Mouse (Mus musculus): Measurements from ENCODE around the gene Kat5. TPM values are rescaled to one million over a fixed set of nuclear protein-coding genes. Genes with fewer than 3 reads are reported as not detected.
A peak's percentile ranks its signal among the peaks of the same experiment; 100 is the strongest.

Gene Kat5
- polyA plus RNA-seq, 1 experiment from 2014 or later: 58.8 TPM

DNA sequence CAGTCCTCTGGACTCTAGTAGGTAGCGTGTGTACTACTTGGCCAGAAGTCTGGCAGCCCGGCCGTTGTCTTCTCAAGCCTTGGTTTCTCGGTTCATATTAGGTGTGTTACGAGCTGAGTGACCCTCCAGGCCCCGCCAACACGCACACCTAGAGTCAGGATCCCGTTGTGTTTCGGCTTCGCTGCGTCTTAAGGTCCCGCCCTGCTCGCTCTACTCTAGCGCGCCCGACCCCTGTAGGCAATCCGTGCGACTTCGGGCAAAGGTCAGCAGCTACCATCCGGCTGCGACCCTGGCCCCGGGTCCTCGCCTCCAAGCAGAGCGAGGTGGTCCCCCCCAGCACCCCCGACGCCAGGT, 42.9 kb downstream of the Kat5 start:
- H3K36me3 ChIP-seq: peaks cover 29% of the 10 kb centered on the region
- peaks cover 42% of the 10 kb centered on the region for H3K4me1 ChIP-seq

DNA sequence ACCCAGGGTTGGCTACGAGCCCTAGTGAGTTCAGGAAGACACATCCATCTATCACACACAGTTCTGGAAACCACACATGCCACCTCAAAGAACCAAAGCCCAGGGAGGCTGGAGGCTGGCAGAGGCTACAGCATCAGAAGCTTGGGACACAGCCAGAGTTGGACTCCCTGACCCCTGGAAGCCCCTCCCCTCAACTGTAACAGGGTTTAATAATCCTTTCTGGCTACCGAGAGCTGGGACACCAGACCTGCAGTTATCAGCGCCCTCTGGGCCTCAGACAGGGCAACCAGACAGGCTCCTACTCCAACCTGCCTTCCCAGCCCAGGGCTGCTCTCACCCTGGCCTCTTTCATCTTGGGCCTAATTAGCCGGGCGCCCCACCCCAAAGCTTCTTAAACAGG, 43.7 kb downstream of the Kat5 start:
- Histone ChIP-seq H3K27me3 (peaks cover 32% of the 10 kb centered on the region), H3K36me3 (peaks cover 24% of the 10 kb centered on the region), H3K4me3 (replicated peaks) (no peak overlapping the region), H3K4me1 (peaks cover 47% of the 10 kb centered on the region), H3K27ac (peak overlapping the region; percentile 92), H3K9me3 (replicated peaks) (no peaks in the 10 kb centered on the region), H3K4me2 (peak overlapping the region; percentile 76), H3K9ac (no peak overlapping the region)
- 59% methylated on average over 5 of the region's 5 CpGs for WGBS
- no peak for ATAC-seq (replicated peaks; ENCODE audit: low FRiP score)

More for the DNA sequence above, 42.9 kb downstream of the Kat5 start:
- Histone ChIP-seq H3K9me3 (replicated peaks) (no peaks in the 10 kb centered on the region), H3K27ac (peak overlapping the region; percentile 92), H3K9ac (peak overlapping the region; percentile 59), H3K27me3 (peaks cover 25% of the 10 kb centered on the region), H3K4me2 (peak overlapping the region; percentile 76), H3K4me3 (replicated peaks) (peak overlapping the region; percentile 65)
- ATAC-seq (replicated peaks; ENCODE audit: low FRiP score): peak; percentile 55
- 2% methylated on average over 26 of the region's 26 CpGs for WGBS

GRCm38 (mm10) chr19:5562776-5563175, 47.3 kb downstream of the Kat5 start:
- Histone ChIP-seq H3K4me2 (no peak overlapping the region), H3K36me3 (no peaks in the 10 kb centered on the region), H3K27me3 (peaks cover 68% of the 10 kb centered on the region), H3K9me3 (replicated peaks) (no peaks in the 10 kb centered on the region), H3K9ac (no peak overlapping the region), H3K4me3 (replicated peaks) (no peak overlapping the region), H3K27ac (no peak overlapping the region), H3K4me1 (peaks cover 71% of the 10 kb centered on the region)
- ATAC-seq (replicated peaks; ENCODE audit: low FRiP score): no peak
- WGBS: 83% methylated on average over 10 of the region's 10 CpGs

DNA sequence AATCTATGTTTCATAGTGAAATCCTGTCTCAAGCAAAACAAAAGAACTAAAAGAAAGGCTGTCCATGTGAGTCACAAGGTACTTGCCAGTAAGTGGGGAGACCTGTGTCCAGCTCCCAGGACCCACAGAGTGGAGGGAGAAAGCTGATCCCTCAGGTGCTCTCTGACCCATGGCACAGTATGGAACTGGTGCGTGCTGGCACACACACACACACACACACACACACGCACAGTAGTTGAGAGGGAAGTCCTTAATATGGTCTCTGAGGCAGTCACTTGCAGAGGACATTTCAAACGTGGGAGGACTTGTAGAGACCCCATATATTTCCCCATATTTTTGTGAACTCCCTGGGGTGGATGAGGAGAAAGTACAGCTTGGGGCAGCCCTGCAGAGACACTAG, 48.2 kb downstream of the Kat5 start:
- Histone ChIP-seq H3K9ac (no peak overlapping the region), H3K4me3 (replicated peaks) (peak overlapping the region; percentile 57), H3K4me1 (peaks cover 76% of the 10 kb centered on the region), H3K9me3 (replicated peaks) (no peaks in the 10 kb centered on the region), H3K36me3 (no peaks in the 10 kb centered on the region), H3K27me3 (peaks cover 74% of the 10 kb centered on the region), H3K27ac (peak overlapping the region; percentile 96), H3K4me2 (peak overlapping the region; percentile 84)
- ATAC-seq (replicated peaks; ENCODE audit: low FRiP score): 0 out of 2 replicates have a peak, but pooled peaks have one; percentile 29
- 30% methylated on average over 3 of the region's 3 CpGs for WGBS

GRCm38 (mm10) chr19:5561252-5561790, 48.7 kb downstream of the Kat5 start:
- H3K9ac ChIP-seq: no peak overlapping the region; the same call in 1 of the 2 replicates
- peak overlapping the region; percentile 84 for H3K4me2 ChIP-seq
- WGBS: 10% methylated on average over 10 of the region's 10 CpGs
- H3K9me3 ChIP-seq (replicated peaks): no peaks in the 10 kb centered on the region
- no peaks in the 10 kb centered on the region for H3K36me3 ChIP-seq
- peak overlapping the region; percentile 96 for H3K27ac ChIP-seq
- peaks cover 79% of the 10 kb centered on the region for H3K27me3 ChIP-seq
- peaks cover 76% of the 10 kb centered on the region for H3K4me1 ChIP-seq
- peak; percentile 55 for ATAC-seq (replicated peaks; ENCODE audit: low FRiP score)
- peak overlapping the region; percentile 57 for H3K4me3 ChIP-seq (replicated peaks)

DNA sequence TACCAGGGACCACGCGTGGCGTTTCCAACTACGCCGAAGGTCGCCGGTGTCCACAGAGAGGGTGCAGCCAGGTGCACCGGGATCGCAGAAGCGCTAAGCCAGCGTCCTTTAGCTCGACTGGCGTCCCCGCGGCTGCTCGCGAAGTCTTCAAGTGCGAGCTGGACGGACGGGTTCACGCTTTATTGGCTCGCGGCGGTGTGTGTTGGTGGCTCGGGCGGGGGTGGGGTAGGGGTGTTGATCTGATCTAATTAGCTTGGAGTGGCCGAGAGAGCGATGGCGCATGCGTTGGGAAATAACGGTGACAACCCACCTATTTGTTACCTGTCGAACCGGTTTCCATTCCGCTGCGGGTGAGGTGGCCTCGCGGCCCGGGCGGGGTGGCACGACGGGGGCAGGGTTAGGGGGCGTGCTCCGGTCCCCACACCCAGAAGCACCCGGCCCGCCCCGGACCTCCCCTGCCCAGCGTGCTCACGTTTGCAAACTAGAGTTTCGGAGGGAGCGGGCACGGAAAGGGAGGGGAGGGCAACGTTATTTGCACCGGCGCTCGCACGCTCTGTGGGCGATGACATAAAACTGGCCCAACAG, 49.5 kb downstream of the Kat5 start, which contains the start of gene Ovol1:
Gene Ovol1, minus strand, starts transcription at position 190 of the 585 bp plus-strand sequence.
- ATAC-seq (replicated peaks; ENCODE audit: low FRiP score): peak; percentile 52
- H3K27ac ChIP-seq: peak within 1 kb of the TSS; percentile 96
- peaks cover 87% of the 10 kb centered on the region for H3K27me3 ChIP-seq
- peak within 1 kb of the TSS; percentile 84 for H3K4me2 ChIP-seq
- WGBS: 1% methylated on average over 57 of the region's 57 CpGs
- no peaks in the 10 kb centered on the region for H3K36me3 ChIP-seq
- H3K4me1 ChIP-seq: peaks cover 76% of the 10 kb centered on the region
- peak within 1 kb of the TSS; percentile 45 for H3K9ac ChIP-seq
- peak within 1 kb of the TSS; percentile 57 for H3K4me3 ChIP-seq (replicated peaks)
- H3K9me3 ChIP-seq (replicated peaks): no peaks in the 10 kb centered on the region

DNA sequence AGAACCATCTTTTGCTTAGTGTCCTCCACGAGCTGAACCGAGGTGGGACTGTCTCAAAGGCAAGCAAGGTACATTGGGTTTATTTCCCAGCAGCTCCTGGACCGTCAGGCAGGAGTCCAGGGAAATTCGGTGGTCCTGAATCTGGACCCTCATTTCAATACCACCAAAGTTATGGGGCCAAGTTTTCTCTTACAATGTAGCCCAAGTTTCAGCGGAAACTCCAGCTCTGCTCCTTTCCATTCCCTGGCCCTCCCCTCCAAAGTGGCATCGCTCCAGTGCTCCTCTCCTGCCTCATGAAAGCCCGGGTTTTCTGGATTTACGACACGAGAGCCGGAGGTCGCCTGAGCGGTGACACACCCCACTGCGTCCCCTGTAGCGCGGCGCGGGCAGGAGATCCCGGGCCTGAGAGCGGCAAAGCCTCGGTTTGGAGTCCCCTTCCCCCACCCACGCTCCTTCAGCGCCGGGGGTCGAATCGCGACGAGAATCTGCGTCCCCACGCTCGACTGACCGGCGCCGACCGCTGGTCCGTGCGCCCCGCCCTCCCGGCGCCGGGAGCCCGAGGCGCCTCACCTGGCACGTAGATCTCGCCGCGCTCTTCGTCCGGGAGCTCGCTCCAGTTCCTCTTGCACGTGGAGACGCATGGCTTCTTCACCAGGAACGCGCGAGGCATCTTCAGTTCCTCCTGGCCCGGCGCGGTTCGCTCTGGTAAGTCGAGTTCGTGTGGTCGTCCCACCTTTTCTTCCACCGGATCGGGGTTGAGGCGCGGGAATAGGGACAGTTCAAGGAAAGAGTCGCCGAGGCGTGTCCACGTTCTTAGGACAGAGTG, 50.2 kb downstream of the Kat5 start:
- peaks cover 88% of the 10 kb centered on the region for H3K27me3 ChIP-seq
- no peaks in the 10 kb centered on the region for H3K9me3 ChIP-seq (replicated peaks)
- peak overlapping the region; percentile 57 for H3K4me3 ChIP-seq (replicated peaks)
- peak; percentile 49 for ATAC-seq (replicated peaks; ENCODE audit: low FRiP score)
- under 1% methylated on average over 69 of the region's 69 CpGs for WGBS
- peak overlapping the region; percentile 84 for H3K4me2 ChIP-seq
- H3K27ac ChIP-seq: peak overlapping the region; percentile 96
- no peaks in the 10 kb centered on the region for H3K36me3 ChIP-seq
- peak overlapping the region; percentile 45 for H3K9ac ChIP-seq
- peaks cover 81% of the 10 kb centered on the region for H3K4me1 ChIP-seq

GRCm38 (mm10) chr19:5559229-5559628, 50.8 kb downstream of the Kat5 start:
- no peak for ATAC-seq (replicated peaks; ENCODE audit: low FRiP score)
- Histone ChIP-seq H3K4me3 (replicated peaks) (peak overlapping the region; percentile 57), H3K27me3 (peaks cover 83% of the 10 kb centered on the region), H3K9me3 (replicated peaks) (no peaks in the 10 kb centered on the region), H3K4me2 (peak overlapping the region; percentile 84), H3K27ac (peak overlapping the region; percentile 96), H3K9ac (peak overlapping the region; percentile 45), H3K4me1 (peaks cover 87% of the 10 kb centered on the region), H3K36me3 (no peaks in the 10 kb centered on the region)
- WGBS: 9% methylated on average over 7 of the region's 8 CpGs

- H3K36me3 ChIP-seq: no peaks in the 10 kb centered on the region
- peak overlapping the region; percentile 57 for H3K4me3 ChIP-seq (replicated peaks)
- peak overlapping the region; percentile 45 for H3K9ac ChIP-seq
- peaks cover 88% of the 10 kb centered on the region for H3K4me1 ChIP-seq
- peak overlapping the region; percentile 84 for H3K4me2 ChIP-seq
- H3K27me3 ChIP-seq: peaks cover 79% of the 10 kb centered on the region
- H3K9me3 ChIP-seq (replicated peaks): no peaks in the 10 kb centered on the region
- peak overlapping the region; percentile 96 for H3K27ac ChIP-seq
- no peak for ATAC-seq (replicated peaks; ENCODE audit: low FRiP score)
- 30% methylated on average over 8 of the region's 8 CpGs for whole genome bisulfite sequencing
Measured at GRCm38 (mm10) chr19:5558770-5559169, 51.3 kb downstream of the Kat5 start.

GRCm38 (mm10) chr19:5558169-5558568, 51.9 kb downstream of the Kat5 start:
- Histone ChIP-seq H3K36me3 (no peaks in the 10 kb centered on the region; the same call in 1 of the 2 replicates), H3K9ac (peak overlapping the region; percentile 45), H3K27ac (peak overlapping the region; percentile 96), H3K27me3 (peaks cover 73% of the 10 kb centered on the region), H3K4me2 (peak overlapping the region; percentile 84), H3K4me3 (replicated peaks) (peak overlapping the region; percentile 57), H3K9me3 (replicated peaks) (no peaks in the 10 kb centered on the region), H3K4me1 (peaks cover 93% of the 10 kb centered on the region)
- 25% methylated on average over 7 of the region's 7 CpGs for WGBS
- ATAC-seq (replicated peaks; ENCODE audit: low FRiP score): peak; percentile 59

- H3K27ac ChIP-seq: no peak overlapping the region
- 66% methylated on average over 14 of the region's 14 CpGs for WGBS
- H3K4me2 ChIP-seq: no peak overlapping the region
Measured at GRCm38 (mm10) chr19:5554212-5554611, 55.8 kb downstream of the Kat5 start.

GRCm38 (mm10) chr19:5553802-5554201, 56.2 kb downstream of the Kat5 start:
- ATAC-seq (replicated peaks; ENCODE audit: low FRiP score): 0 out of 2 replicates have a peak, but pooled peaks have one; percentile 12
- no peak overlapping the region for H3K27ac ChIP-seq
- peaks cover 31% of the 10 kb centered on the region for H3K27me3 ChIP-seq
- H3K9me3 ChIP-seq (replicated peaks): no peaks in the 10 kb centered on the region
- H3K4me2 ChIP-seq: no peak overlapping the region
- peaks cover 38% of the 10 kb centered on the region for H3K36me3 ChIP-seq
- H3K9ac ChIP-seq: no peak overlapping the region
- no peak overlapping the region for H3K4me3 ChIP-seq (replicated peaks)
- WGBS: 49% methylated on average over 8 of the region's 8 CpGs
- peaks cover 53% of the 10 kb centered on the region for H3K4me1 ChIP-seq

More at GRCm38 (mm10) chr19:5554212-5554611, 55.8 kb downstream of the Kat5 start:
- no peaks in the 10 kb centered on the region for H3K9me3 ChIP-seq (replicated peaks)
- ATAC-seq (replicated peaks; ENCODE audit: low FRiP score): peak; percentile 5; the same call in 1 of the 2 replicates
- H3K4me3 ChIP-seq (replicated peaks): no peak overlapping the region
- peaks cover 35% of the 10 kb centered on the region for H3K27me3 ChIP-seq
- H3K9ac ChIP-seq: no peak overlapping the region
- H3K36me3 ChIP-seq: peaks cover 37% of the 10 kb centered on the region
- H3K4me1 ChIP-seq: peaks cover 57% of the 10 kb centered on the region

All from kidney, embryonic 15.5 days (tissue).